Mouse (Mus musculus): Measurements from ENCODE around the gene Chl1. TPM values are rescaled to one million over a fixed set of nuclear protein-coding genes. Genes with fewer than 3 reads are reported as not detected.

The Chl1 gene
- polyA plus RNA-seq, 1 experiment from 2014 or later = 3.1 TPM

- H3K4me2 ChIP-seq (replicated peaks; ENCODE audit: low read depth) = no peak overlapping the region
- H3K27me3 ChIP-seq (replicated peaks; ENCODE audit: control insufficient read depth, insufficient read depth, low read length) = peaks cover 19% of the 10 kb centered on the region
- H3K9me3 ChIP-seq (ENCODE audit: control insufficient read depth) = no peaks in the 10 kb centered on the region
- 47% methylated on average over 1 of the region's 1 CpGs for WGBS
- ATAC-seq = no peak
- no peak for TF ChIP-seq CTCF (IDR thresholded peaks at IDR 0.05; ENCODE audit: low read depth)
- no peak overlapping the region for H3K27ac ChIP-seq (ENCODE audit: low read depth, low read length)
- H3K9ac ChIP-seq (ENCODE audit: low read depth, low read length) = no peak overlapping the region
- H3K4me1 ChIP-seq (replicated peaks; ENCODE audit: control insufficient read depth, insufficient read depth, low read length) = no peaks in the 10 kb centered on the region
- no peaks in the 10 kb centered on the region for H3K36me3 ChIP-seq (ENCODE audit: control insufficient read depth, insufficient read depth)
- H3K4me3 ChIP-seq (ENCODE audit: low read depth, low read length) = no peak overlapping the region
Measured at GRCm38 (mm10) chr6:103514346-103514745, 4.0 kb downstream of the Chl1 start.

DNA sequence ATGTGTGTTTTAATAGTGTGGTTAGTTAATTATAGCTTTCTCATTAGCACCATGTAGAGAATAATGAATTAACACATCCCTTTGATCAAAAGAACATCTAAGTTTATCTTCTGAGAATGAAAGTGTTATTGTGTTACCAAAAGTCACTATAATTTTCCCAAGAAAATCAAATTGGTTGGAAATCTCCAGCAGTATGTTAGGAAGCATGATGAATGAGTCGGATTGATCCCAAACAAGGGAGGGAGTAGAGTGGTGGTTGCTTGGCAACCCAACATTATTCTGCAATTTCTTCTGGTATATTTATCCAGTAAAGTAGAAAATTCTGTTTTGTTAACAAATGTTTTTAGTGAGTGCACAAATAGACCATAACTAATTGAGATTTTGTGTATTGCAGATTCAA lies 4.4 kb downstream of the Chl1 start:
- H3K4me2 ChIP-seq (replicated peaks; ENCODE audit: low read depth) = no peak overlapping the region
- no peak overlapping the region for H3K27ac ChIP-seq (ENCODE audit: low read depth, low read length)
- H3K27me3 ChIP-seq (replicated peaks; ENCODE audit: control insufficient read depth, insufficient read depth, low read length) = peaks cover 19% of the 10 kb centered on the region
- no peaks in the 10 kb centered on the region for H3K4me1 ChIP-seq (replicated peaks; ENCODE audit: control insufficient read depth, insufficient read depth, low read length)
- H3K4me3 ChIP-seq (ENCODE audit: low read depth, low read length) = no peak overlapping the region
- WGBS = 77% methylated on average over 1 of the region's 1 CpGs
- H3K9ac ChIP-seq (ENCODE audit: low read depth, low read length) = no peak overlapping the region
- no peaks in the 10 kb centered on the region for H3K36me3 ChIP-seq (ENCODE audit: control insufficient read depth, insufficient read depth)
- TF ChIP-seq CTCF (IDR thresholded peaks at IDR 0.05; ENCODE audit: low read depth) = no peak
- no peaks in the 10 kb centered on the region for H3K9me3 ChIP-seq (ENCODE audit: control insufficient read depth)
- ATAC-seq = no peak

DNA sequence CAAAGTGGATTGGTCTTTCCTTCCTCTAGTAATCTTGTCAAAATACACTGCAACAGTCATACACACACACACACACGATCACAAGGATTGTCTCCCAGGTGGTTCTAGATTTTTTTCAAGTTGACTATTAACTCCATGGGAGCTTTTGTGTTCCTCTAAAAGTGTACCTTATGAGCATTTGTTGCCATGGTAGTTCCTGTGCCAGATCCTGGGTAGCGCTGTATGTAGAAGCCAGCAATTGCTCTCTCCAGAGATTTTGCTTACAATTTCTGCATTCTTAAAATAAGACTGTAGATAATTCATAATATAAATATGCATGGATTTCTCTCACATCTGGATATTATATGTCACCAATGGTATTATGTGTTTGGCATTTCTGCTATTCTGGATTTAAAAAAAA lies 9.2 kb downstream of the Chl1 start:
- H3K27me3 ChIP-seq (replicated peaks; ENCODE audit: control insufficient read depth, insufficient read depth, low read length) = no peaks in the 10 kb centered on the region
- H3K9me3 ChIP-seq (ENCODE audit: control insufficient read depth) = no peaks in the 10 kb centered on the region
- no peak overlapping the region for H3K4me2 ChIP-seq (replicated peaks; ENCODE audit: low read depth)
- TF ChIP-seq CTCF (IDR thresholded peaks at IDR 0.05; ENCODE audit: low read depth) = no peak
- no peak overlapping the region for H3K27ac ChIP-seq (ENCODE audit: low read depth, low read length)
- WGBS = 80% methylated on average over 2 of the region's 2 CpGs
- no peaks in the 10 kb centered on the region for H3K4me1 ChIP-seq (replicated peaks; ENCODE audit: control insufficient read depth, insufficient read depth, low read length)
- H3K36me3 ChIP-seq (ENCODE audit: control insufficient read depth, insufficient read depth) = no peaks in the 10 kb centered on the region
- no peak overlapping the region for H3K9ac ChIP-seq (ENCODE audit: low read depth, low read length)
- ATAC-seq = no peak
- H3K4me3 ChIP-seq (ENCODE audit: low read depth, low read length) = no peak overlapping the region

DNA sequence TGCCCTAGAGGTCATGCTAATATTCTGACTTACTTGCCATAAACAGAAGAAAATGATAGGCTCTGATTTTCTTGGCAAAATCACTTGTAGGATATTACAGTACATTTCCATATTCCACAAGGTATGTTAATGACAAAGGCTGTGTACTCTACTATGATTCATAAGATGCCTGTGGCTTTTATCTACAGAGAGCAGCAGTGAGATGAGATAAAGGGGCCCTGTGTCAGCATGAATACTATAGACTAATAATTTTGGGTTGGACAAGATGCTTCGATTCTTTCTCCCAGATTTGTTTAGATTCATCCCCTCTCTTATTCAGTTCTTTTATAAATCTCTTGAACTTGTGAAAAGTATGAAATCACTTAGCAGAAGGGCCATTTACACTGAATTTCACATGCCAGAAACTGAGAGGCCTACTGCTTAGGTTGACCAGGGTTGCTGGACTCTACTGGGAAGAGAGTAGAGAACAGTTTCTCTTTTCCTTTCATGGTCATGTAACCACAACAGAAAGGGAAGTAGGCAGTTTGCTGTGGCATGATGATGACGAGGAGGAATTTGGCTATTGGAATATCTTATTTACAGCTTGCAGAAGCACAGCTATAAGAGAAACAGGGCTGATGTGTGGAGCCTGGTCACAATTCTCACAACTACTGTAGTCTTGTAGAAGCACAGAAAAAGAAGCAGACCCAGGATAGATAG lies 15.1 kb downstream of the Chl1 start:
- no peak for ATAC-seq
- Histone ChIP-seq H3K27me3 (replicated peaks; ENCODE audit: control insufficient read depth, insufficient read depth, low read length) (no peaks in the 10 kb centered on the region), H3K9me3 (ENCODE audit: control insufficient read depth) (no peaks in the 10 kb centered on the region), H3K9ac (ENCODE audit: low read depth, low read length) (no peak overlapping the region), H3K4me1 (replicated peaks; ENCODE audit: control insufficient read depth, insufficient read depth, low read length) (no peaks in the 10 kb centered on the region), H3K36me3 (ENCODE audit: control insufficient read depth, insufficient read depth) (no peaks in the 10 kb centered on the region), H3K27ac (ENCODE audit: low read depth, low read length) (no peak overlapping the region), H3K4me2 (replicated peaks; ENCODE audit: low read depth) (no peak overlapping the region), H3K4me3 (ENCODE audit: low read depth, low read length) (no peak overlapping the region)
- 69% methylated on average over 2 of the region's 2 CpGs for WGBS
- TF ChIP-seq CTCF (IDR thresholded peaks at IDR 0.05; ENCODE audit: low read depth) = no peak

DNA sequence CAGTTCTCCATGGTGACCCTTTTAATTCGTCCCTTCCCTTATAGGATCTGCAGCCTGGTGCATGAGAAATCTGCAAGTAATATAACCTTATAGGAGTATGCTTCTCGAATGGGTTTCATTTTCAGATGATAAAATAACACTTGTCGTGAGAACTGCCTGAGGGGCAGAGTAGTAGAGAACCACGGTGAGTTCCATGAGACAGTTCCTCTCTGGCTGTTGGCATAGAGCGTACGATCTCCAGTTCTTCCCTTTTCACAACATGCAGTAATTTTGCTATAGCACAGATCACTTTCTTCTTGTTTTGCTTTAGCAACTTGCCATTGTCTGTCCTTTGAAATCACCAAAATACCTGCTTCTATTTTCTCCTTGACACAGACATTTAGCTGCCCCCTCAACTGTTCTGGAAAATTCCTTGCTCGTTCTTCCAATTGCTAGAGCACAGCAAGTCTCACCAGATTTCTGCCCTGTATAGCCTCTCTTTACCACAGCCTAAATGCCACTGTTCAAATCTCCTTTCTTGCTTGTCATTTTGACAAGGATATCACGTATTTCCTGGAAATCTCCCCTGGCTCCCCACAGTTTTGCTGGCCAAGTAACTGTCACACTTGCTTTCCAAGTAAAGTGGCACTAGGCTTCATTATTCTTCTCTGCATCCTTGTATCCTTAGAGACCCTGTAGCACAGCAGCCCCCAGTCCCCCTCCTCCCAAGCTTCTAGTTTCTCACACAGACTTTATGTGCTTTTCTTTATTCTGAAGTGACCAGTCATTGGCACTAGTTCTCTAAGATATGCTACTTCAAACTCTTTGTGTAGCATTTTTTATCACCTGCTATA lies 16.8 kb downstream of the Chl1 start:
- no peak for TF ChIP-seq CTCF (IDR thresholded peaks at IDR 0.05; ENCODE audit: low read depth)
- no peak overlapping the region for H3K4me2 ChIP-seq (replicated peaks; ENCODE audit: low read depth)
- H3K4me3 ChIP-seq (ENCODE audit: low read depth, low read length) = no peak overlapping the region
- no peaks in the 10 kb centered on the region for H3K36me3 ChIP-seq (ENCODE audit: control insufficient read depth, insufficient read depth)
- H3K27ac ChIP-seq (ENCODE audit: low read depth, low read length) = no peak overlapping the region
- no peaks in the 10 kb centered on the region for H3K4me1 ChIP-seq (replicated peaks; ENCODE audit: control insufficient read depth, insufficient read depth, low read length)
- WGBS = 76% methylated on average over 8 of the region's 8 CpGs
- ATAC-seq = no peak
- H3K27me3 ChIP-seq (replicated peaks; ENCODE audit: control insufficient read depth, insufficient read depth, low read length) = no peaks in the 10 kb centered on the region
- H3K9me3 ChIP-seq (ENCODE audit: control insufficient read depth) = no peaks in the 10 kb centered on the region
- no peak overlapping the region for H3K9ac ChIP-seq (ENCODE audit: low read depth, low read length)

DNA sequence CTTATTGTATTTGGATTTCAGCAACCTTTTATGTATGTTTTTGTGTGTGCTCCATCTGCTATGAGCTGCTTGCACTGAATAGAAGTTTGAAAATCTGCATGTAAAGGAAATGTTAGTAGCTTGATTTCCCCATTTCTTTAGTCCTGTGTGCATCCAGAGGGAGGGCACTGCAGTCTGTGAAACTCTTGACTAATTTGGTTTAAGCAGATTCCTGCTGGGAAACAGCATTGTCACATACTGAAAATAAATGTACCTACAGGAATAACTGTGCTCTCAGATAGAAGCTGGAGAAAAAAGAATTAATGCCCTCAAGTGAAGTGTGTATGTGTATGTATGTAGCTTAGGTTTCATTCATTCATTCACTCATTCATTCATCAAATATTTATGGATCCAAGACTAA lies 22.7 kb downstream of the Chl1 start:
- Histone ChIP-seq H3K9ac (ENCODE audit: low read depth, low read length) (no peak overlapping the region), H3K36me3 (ENCODE audit: control insufficient read depth, insufficient read depth) (no peaks in the 10 kb centered on the region), H3K4me1 (replicated peaks; ENCODE audit: control insufficient read depth, insufficient read depth, low read length) (no peaks in the 10 kb centered on the region), H3K4me2 (replicated peaks; ENCODE audit: low read depth) (no peak overlapping the region), H3K27me3 (replicated peaks; ENCODE audit: control insufficient read depth, insufficient read depth, low read length) (no peaks in the 10 kb centered on the region), H3K4me3 (ENCODE audit: low read depth, low read length) (no peak overlapping the region), H3K9me3 (ENCODE audit: control insufficient read depth) (no peaks in the 10 kb centered on the region), H3K27ac (ENCODE audit: low read depth, low read length) (no peak overlapping the region)
- no peak for ATAC-seq
- no peak for TF ChIP-seq CTCF (IDR thresholded peaks at IDR 0.05; ENCODE audit: low read depth)

All from intestine, postnatal 0 days (tissue).